Mouse (Mus musculus): ENCODE results near the gene Vcl. TPM values are rescaled to one million over a fixed set of nuclear protein-coding genes. Genes with fewer than 3 reads are reported as not detected.
A peak's percentile ranks its signal among the peaks of the same experiment; 100 is the strongest.

Gene Vcl
- polyA plus RNA-seq, 1 experiment from 2014 or later, result 51.1 TPM

DNA sequence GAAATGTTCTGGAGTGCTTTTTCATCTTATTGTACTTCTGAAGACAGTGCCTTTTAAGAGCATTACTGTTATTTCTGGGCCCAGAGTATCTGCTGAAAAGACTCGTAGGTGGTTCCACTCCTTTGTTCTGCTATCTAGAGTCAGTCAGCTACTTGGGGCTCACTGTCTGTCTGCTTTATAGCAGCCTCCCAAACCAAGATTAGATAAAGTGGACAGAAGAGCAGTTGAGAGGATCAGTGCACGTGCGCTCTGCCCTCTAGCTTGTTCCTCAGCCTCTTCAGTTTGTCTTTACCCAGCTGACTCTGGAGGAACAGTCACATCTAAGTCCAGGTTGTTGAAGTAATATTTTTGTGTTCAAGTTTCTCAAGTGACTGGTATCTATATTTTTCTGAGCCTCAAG is 144.8 kb downstream of the Vcl start:
- H3K4me1 ChIP-seq (replicated peaks), result peaks cover 21% of the 10 kb centered on the region
- 72% methylated on average over 3 of the region's 3 CpGs for WGBS
- no peak overlapping the region for H3K4me3 ChIP-seq (replicated peaks)
- no peaks in the 10 kb centered on the region for H3K36me3 ChIP-seq
- no peak for ATAC-seq (ENCODE audit: insufficient number of reproducible peaks, insufficient read depth, low FRiP score, low TSS enrichment, low read depth)
- H3K4me2 ChIP-seq, result no peak overlapping the region
- no peaks in the 10 kb centered on the region for H3K27me3 ChIP-seq
- H3K27ac ChIP-seq, result no peak overlapping the region
- no peaks in the 10 kb centered on the region for H3K9me3 ChIP-seq
- H3K9ac ChIP-seq (replicated peaks), result no peak overlapping the region

- 59% methylated on average over 11 of the region's 11 CpGs for WGBS
- Histone ChIP-seq H3K36me3 (no peaks in the 10 kb centered on the region), H3K4me3 (replicated peaks) (no peak overlapping the region), H3K9me3 (no peaks in the 10 kb centered on the region), H3K4me2 (peak overlapping the region; percentile 77), H3K27ac (no peak overlapping the region), H3K4me1 (replicated peaks) (peaks cover 21% of the 10 kb centered on the region), H3K27me3 (no peaks in the 10 kb centered on the region), H3K9ac (replicated peaks) (no peak overlapping the region)
- ATAC-seq (ENCODE audit: insufficient number of reproducible peaks, insufficient read depth, low FRiP score, low TSS enrichment, low read depth), result no peak
Measured at GRCm38 (mm10) chr14:21074398-21075320, 145.5 kb downstream of the Vcl start.

- no peaks in the 10 kb centered on the region for H3K27me3 ChIP-seq
- peak overlapping the region; percentile 75 for H3K9ac ChIP-seq (replicated peaks)
- H3K9me3 ChIP-seq, result no peaks in the 10 kb centered on the region
- ATAC-seq (ENCODE audit: insufficient number of reproducible peaks, insufficient read depth, low FRiP score, low TSS enrichment, low read depth), result peak; percentile 97
- H3K4me1 ChIP-seq (replicated peaks), result peaks cover 21% of the 10 kb centered on the region
- no peaks in the 10 kb centered on the region for H3K36me3 ChIP-seq
- H3K27ac ChIP-seq, result peak overlapping the region; percentile 89
- H3K4me3 ChIP-seq (replicated peaks), result peak overlapping the region; percentile 65
- H3K4me2 ChIP-seq, result peak overlapping the region; percentile 77
- under 1% methylated on average over 55 of the region's 59 CpGs for WGBS
Measured at GRCm38 (mm10) chr14:21075751-21076500, 146.7 kb downstream of the Vcl start.

DNA sequence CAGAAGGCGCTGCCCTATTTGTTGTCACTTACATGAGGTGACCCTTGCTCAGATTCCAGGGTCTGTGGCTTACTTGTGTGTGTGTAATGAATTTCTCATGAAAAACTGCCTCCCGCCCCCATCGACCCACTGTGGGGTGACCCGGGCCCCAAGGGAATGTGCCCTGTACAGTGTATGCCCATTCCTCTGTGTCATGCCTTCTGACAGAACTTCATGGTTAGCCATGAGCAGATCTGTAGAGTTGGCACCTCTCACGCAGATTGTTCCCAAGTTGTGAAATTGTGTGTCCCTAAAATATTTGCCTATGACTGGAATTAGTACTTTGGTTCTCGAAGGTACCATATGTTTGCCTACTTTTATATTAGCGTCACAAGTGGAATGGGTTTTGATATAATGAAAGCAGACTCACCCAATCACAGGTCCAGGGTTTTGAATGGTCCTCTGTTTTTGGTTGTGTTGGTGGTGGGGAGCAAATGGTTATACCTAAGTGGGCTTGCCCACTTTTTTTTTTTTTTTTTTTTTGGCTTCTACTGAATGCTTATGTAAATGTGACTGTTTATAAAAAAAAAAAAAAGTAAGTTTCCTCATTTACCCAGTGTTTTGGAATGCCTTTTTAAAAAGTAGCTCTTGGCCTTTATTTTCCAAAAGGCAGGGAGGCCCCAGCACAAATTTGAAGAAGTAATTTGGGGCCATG is 147.4 kb downstream of the Vcl start:
- Histone ChIP-seq H3K27me3 (no peaks in the 10 kb centered on the region), H3K4me1 (replicated peaks) (peaks cover 20% of the 10 kb centered on the region)
- 39% methylated on average over 7 of the region's 7 CpGs for WGBS

GRCm38 (mm10) chr14:21077939-21078338 is 148.7 kb downstream of the Vcl start:
- Histone ChIP-seq H3K4me2 (no peak overlapping the region), H3K4me1 (replicated peaks) (peaks cover 16% of the 10 kb centered on the region), H3K9ac (replicated peaks) (no peak overlapping the region), H3K4me3 (replicated peaks) (no peak overlapping the region), H3K27ac (no peak overlapping the region), H3K27me3 (no peaks in the 10 kb centered on the region), H3K9me3 (no peaks in the 10 kb centered on the region), H3K36me3 (no peaks in the 10 kb centered on the region)
- 87% methylated on average over 4 of the region's 4 CpGs for WGBS
- ATAC-seq (ENCODE audit: insufficient number of reproducible peaks, insufficient read depth, low FRiP score, low TSS enrichment, low read depth), result no peak

More for the DNA sequence above, 147.4 kb downstream of the Vcl start:
- Histone ChIP-seq H3K4me2 (peak overlapping the region; percentile 77), H3K9ac (replicated peaks) (peak overlapping the region; percentile 75), H3K36me3 (no peaks in the 10 kb centered on the region), H3K9me3 (no peaks in the 10 kb centered on the region), H3K4me3 (replicated peaks) (peak overlapping the region; percentile 65), H3K27ac (peak overlapping the region; percentile 89)
- peak; percentile 40; the same call in 1 of the 2 replicates for ATAC-seq (ENCODE audit: insufficient number of reproducible peaks, insufficient read depth, low FRiP score, low TSS enrichment, low read depth)

- H3K9me3 ChIP-seq, result no peaks in the 10 kb centered on the region
- no peak overlapping the region for H3K9ac ChIP-seq (replicated peaks)
- no peaks in the 10 kb centered on the region for H3K27me3 ChIP-seq
- no peak overlapping the region for H3K27ac ChIP-seq
- H3K4me2 ChIP-seq, result no peak overlapping the region
- no peak overlapping the region for H3K4me3 ChIP-seq (replicated peaks)
- H3K4me1 ChIP-seq (replicated peaks), result peaks cover 16% of the 10 kb centered on the region
- no peaks in the 10 kb centered on the region for H3K36me3 ChIP-seq
- no peak for ATAC-seq (ENCODE audit: insufficient number of reproducible peaks, insufficient read depth, low FRiP score, low TSS enrichment, low read depth)
Measured at GRCm38 (mm10) chr14:21078511-21078910, 149.3 kb downstream of the Vcl start.

- no peaks in the 10 kb centered on the region for H3K36me3 ChIP-seq
- no peak overlapping the region for H3K9ac ChIP-seq (replicated peaks)
- H3K27ac ChIP-seq, result no peak overlapping the region
- 66% methylated on average over 1 of the region's 1 CpGs for WGBS
- H3K4me3 ChIP-seq (replicated peaks), result no peak overlapping the region
- H3K4me1 ChIP-seq (replicated peaks), result peaks cover 23% of the 10 kb centered on the region
- ATAC-seq (ENCODE audit: insufficient number of reproducible peaks, insufficient read depth, low FRiP score, low TSS enrichment, low read depth), result no peak
- no peak overlapping the region for H3K4me2 ChIP-seq
- no peaks in the 10 kb centered on the region for H3K9me3 ChIP-seq
- H3K27me3 ChIP-seq, result no peaks in the 10 kb centered on the region
Measured at GRCm38 (mm10) chr14:21082823-21083222, 153.6 kb downstream of the Vcl start.

Other genes starting within 250 kb of the Vcl start
- 24.9 and 27.2 TPM in 2 replicates for gene Fut11, start 234.4 kb upstream of the Vcl start, polyA plus RNA-seq (2016; fragmentation: Nextera tagmentation; extraction: Ambion mirVana)
- 243 and 264 TPM in 2 replicates for gene Chchd1, start 226.4 kb upstream of the Vcl start, polyA plus RNA-seq (2016; fragmentation: Nextera tagmentation; extraction: Ambion mirVana)
- gene Zswim8, start 221.8 kb upstream of the Vcl start, polyA plus RNA-seq (2016; fragmentation: Nextera tagmentation; extraction: Ambion mirVana), result 37.5 and 43.6 TPM in 2 replicates
- gene Ndst2, start 194.8 kb upstream of the Vcl start, polyA plus RNA-seq (2016; fragmentation: Nextera tagmentation; extraction: Ambion mirVana), result 29.6 and 33.1 TPM in 2 replicates
- 59.0 and 67.8 TPM in 2 replicates for gene Camk2g, start 135.3 kb upstream of the Vcl start, polyA plus RNA-seq (2016; fragmentation: Nextera tagmentation; extraction: Ambion mirVana)
- 0.64 and 0.68 TPM in 2 replicates for gene Plau, start 92.7 kb upstream of the Vcl start, polyA plus RNA-seq (2016; fragmentation: Nextera tagmentation; extraction: Ambion mirVana)
- 75.0 and 79.9 TPM in 2 replicates for gene Ap3m1, start 123.1 kb downstream of the Vcl start, polyA plus RNA-seq (2016; fragmentation: Nextera tagmentation; extraction: Ambion mirVana)
- 155 TPM in 2 replicates for gene Adk, start 123.2 kb downstream of the Vcl start, polyA plus RNA-seq (2016; fragmentation: Nextera tagmentation; extraction: Ambion mirVana)

All from limb, embryonic 12.5 days (tissue).